Mouse (Mus musculus) heart, embryonic 11.5 days (tissue): Measurements from ENCODE around the gene Ror1. TPM values are rescaled to one million over a fixed set of nuclear protein-coding genes. Genes with fewer than 3 reads are reported as not detected.

Experiments used
- ATAC-seq: fragments of 200-750 bp; cut with Nextera tagmentation; replicated peaks from 2 replicates; pipeline ENCODE4 v1.8.0; 2017; ENCODE audit warnings: moderate library complexity; ENCODE audit not compliant: insufficient number of reproducible peaks, low FRiP score, low TSS enrichment
- H3K27ac ChIP-seq: fragments of 300-500 bp; sonication (generic); 2 replicates; pipeline ENCODE4 v1.5.1; 2014; ENCODE audit warnings: mild to moderate bottlenecking, low read depth, low read length
- H3K27me3 ChIP-seq: fragments of 300-500 bp; sonication (generic); 2 replicates; pipeline ENCODE4 v1.6.1; 2014; ENCODE audit warnings: mild to moderate bottlenecking, low read length, mixed read lengths; ENCODE audit not compliant: control insufficient read depth, insufficient read depth
- H3K36me3 ChIP-seq: fragments of 300-500 bp; sonication (generic); 2 replicates; pipeline ENCODE4 v1.6.1; 2014; ENCODE audit warnings: mild to moderate bottlenecking, low read length, moderate library complexity, mixed read lengths; ENCODE audit not compliant: control insufficient read depth, insufficient read depth
- H3K4me1 ChIP-seq: fragments of 300-500 bp; sonication (generic); 2 replicates; pipeline ENCODE4 v1.6.1; 2014; ENCODE audit warnings: low read length; ENCODE audit not compliant: control insufficient read depth, insufficient read depth
- H3K4me2 ChIP-seq: fragments of 300-500 bp; sonication (generic); 2 replicates; pipeline ENCODE4 v1.6.1; 2014; ENCODE audit warnings: mild to moderate bottlenecking, moderate library complexity
- H3K4me3 ChIP-seq: fragments of 300-500 bp; sonication (generic); 2 replicates; pipeline ENCODE4 v1.5.1; 2014; ENCODE audit warnings: low read depth, low read length
- H3K9ac ChIP-seq: fragments of 300-500 bp; sonication (generic); 2 replicates; pipeline ENCODE4 v1.6.1; 2014; ENCODE audit warnings: mild to moderate bottlenecking, low read depth, low read length, moderate library complexity
- H3K9me3 ChIP-seq: fragments of 300-500 bp; sonication (generic); replicated peaks from 2 replicates; pipeline ENCODE4 v1.6.1; 2016; ENCODE audit warnings: low read length; ENCODE audit not compliant: control insufficient read depth
- WGBS: fragments of 180-500 bp; shearing (Covaris S2); extraction: QIAGEN DNeasy Blood & Tissue Kit; methylation state at CpG from one replicate; pipeline ENCODE4 v1.1.7; 2014; ENCODE audit not compliant: insufficient replicate concordance; 5-methylcytosine and 5-hydroxymethylcytosine counted together
- polyA plus RNA-seq: library from polyadenylated mRNA; unstranded; fragments of >200 nt; fragmentation: Nextera tagmentation; extraction: Ambion mirVana; gene quantifications from 2 replicates; pipeline ENCODE4 v1.2.1, GENCODE M21; 2014

Gene Ror1
- polyA plus RNA-seq, 1 experiment from 2014 or later: 7.3 TPM

DNA sequence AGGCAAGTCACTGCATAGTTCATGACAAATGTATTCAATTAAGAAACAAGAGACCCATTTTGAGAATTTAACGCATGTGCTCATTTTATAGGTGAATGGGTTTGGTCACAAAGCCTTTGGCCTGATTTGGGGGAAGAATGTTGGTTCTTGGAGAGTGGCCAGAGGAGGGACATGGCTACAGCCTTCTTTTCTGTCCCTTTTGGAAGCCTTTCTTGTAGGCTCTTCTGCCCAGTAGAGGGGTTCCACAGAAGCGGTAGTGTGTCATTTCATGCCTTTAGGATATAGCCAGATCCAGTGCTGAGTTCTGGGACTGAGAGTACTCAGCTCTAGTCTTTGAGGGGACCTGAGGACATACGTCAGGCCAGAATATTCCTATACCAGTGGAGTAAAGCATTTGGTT, 26.8 kb downstream of the Ror1 start:
- H3K27ac ChIP-seq: no peak overlapping the region
- no peaks in the 10 kb centered on the region for H3K36me3 ChIP-seq
- H3K9me3 ChIP-seq: no peaks in the 10 kb centered on the region
- H3K9ac ChIP-seq: no peak overlapping the region
- no peak overlapping the region for H3K4me2 ChIP-seq
- no peak for ATAC-seq
- 88% methylated on average over 3 of the region's 3 CpGs for WGBS
- H3K4me3 ChIP-seq: no peak overlapping the region
- 0 out of 2 replicates have a peak, but pooled peaks cover 2% of the 10 kb centered on the region for H3K4me1 ChIP-seq
- H3K27me3 ChIP-seq: no peaks in the 10 kb centered on the region

DNA sequence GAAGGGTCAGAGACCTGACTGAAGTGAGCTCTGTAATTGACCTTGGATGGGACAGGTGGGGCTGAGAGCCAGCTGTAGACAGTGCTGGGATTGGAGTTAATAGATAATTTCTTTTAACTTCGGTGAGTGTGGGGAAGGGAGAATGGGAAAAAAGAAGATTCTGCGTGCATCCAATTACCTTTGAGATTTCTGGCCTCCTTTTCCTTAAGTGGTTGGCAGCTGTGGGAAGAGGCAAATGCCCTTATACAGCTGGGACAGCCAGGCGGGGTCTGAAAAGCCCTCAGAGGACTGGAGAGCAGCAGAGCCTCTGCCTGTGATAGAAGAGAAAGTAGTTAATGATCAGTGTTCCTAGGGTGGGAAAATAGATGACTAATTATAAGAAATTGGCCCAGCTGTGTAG, 27.9 kb downstream of the Ror1 start:
- no peak overlapping the region for H3K27ac ChIP-seq
- no peak overlapping the region for H3K4me2 ChIP-seq
- H3K27me3 ChIP-seq: no peaks in the 10 kb centered on the region
- no peak overlapping the region for H3K4me3 ChIP-seq
- H3K4me1 ChIP-seq: 0 out of 2 replicates have a peak, but pooled peaks cover 2% of the 10 kb centered on the region
- no peaks in the 10 kb centered on the region for H3K36me3 ChIP-seq
- WGBS: 67% methylated on average over 3 of the region's 3 CpGs
- H3K9me3 ChIP-seq: no peaks in the 10 kb centered on the region
- ATAC-seq: no peak
- no peak overlapping the region for H3K9ac ChIP-seq

DNA sequence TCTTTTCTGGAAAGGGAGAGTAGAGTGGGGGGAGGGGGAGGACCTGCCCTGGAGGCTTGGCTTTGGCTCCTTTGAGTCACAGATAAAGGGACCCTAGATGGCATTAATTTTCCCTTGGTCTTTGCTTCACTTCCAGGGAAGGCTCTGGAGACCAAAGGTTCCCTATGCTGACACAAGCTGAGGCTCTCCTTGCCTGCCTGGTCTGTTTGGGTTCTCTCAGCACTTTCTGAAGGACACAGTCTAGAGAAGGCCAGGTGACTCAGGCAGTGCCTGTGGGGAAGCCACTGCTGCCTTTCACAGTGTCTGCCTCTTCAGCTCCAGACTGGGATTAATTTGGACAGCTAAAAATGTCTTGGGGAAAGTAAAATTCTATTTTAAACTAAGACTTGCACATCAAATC, 28.5 kb downstream of the Ror1 start:
- H3K9me3 ChIP-seq: no peaks in the 10 kb centered on the region
- ATAC-seq: no peak
- 0 out of 2 replicates have a peak, but pooled peaks cover 2% of the 10 kb centered on the region for H3K4me1 ChIP-seq
- no peaks in the 10 kb centered on the region for H3K36me3 ChIP-seq
- H3K4me2 ChIP-seq: no peak overlapping the region
- no peak overlapping the region for H3K27ac ChIP-seq
- no peak overlapping the region for H3K4me3 ChIP-seq
- H3K9ac ChIP-seq: no peak overlapping the region
- no peaks in the 10 kb centered on the region for H3K27me3 ChIP-seq

DNA sequence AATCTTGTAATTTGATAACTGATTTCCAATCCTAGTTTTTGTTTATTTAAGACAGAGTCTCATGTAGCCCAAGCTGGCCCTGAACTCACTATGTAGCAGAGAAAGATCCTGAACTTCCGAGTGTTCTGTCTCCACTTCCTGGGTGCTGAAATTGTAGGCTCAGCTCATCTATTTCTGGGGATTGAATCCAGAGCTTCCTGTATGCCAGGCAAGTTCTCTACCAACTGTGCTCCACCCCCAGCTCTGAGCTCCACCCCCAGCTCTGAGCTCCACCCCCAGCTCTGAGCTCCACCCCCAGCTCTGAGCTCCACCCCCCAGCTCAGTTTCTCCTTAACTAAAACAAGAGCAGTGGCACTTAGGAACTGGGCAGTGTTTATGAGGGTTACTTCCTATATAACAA, 29.3 kb downstream of the Ror1 start:
- no peak overlapping the region for H3K4me3 ChIP-seq
- H3K27me3 ChIP-seq: no peaks in the 10 kb centered on the region
- 79% methylated on average over 1 of the region's 1 CpGs for WGBS

DNA sequence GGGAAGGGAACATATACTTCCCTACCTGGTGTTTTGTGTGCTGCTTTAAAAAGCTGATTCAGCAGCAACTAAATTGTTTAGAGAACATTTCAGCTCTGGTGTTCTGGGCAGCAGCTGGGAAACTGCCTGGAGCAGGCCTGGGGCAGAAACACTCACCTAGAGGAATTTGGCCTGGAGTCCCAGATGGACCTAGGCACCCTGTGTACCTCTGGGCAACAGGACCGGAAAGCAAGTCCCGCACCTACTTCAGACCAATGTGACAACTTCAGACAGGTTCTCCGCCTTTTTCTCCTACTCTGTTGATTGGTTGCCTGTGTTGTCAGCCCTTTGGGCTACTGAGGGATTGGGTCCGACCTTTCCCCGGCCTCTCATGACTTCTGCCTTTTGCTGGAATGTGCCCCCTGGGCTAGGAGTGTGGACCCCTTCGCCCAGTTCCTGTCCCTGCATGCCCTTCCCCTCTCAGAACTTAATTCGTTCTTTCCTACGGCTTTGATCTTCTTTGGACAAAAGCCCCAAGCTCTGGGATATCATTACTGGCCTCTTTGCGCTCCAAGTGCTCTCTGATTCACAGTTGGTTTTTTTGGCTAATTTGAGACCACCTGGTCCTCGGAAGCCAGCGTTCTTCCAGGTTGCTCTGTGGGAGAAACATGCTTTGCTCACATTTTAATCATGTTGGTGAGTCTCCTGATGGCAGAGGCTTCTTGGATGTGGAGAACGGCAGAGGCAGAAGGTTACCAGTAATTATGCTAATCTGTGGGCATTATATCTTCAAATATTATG, 31.1 kb downstream of the Ror1 start:
- H3K9ac ChIP-seq: no peak overlapping the region
- no peaks in the 10 kb centered on the region; the same call in 1 of the 2 replicates for H3K4me1 ChIP-seq
- no peaks in the 10 kb centered on the region for H3K36me3 ChIP-seq
- H3K27ac ChIP-seq: no peak overlapping the region
- H3K4me3 ChIP-seq: no peak overlapping the region
- no peak for ATAC-seq
- H3K9me3 ChIP-seq: no peaks in the 10 kb centered on the region
- no peaks in the 10 kb centered on the region for H3K27me3 ChIP-seq
- no peak overlapping the region for H3K4me2 ChIP-seq
- WGBS: 61% methylated on average over 12 of the region's 12 CpGs

More for the DNA sequence above, 29.3 kb downstream of the Ror1 start:
- ATAC-seq: no peak
- H3K27ac ChIP-seq: no peak overlapping the region
- H3K4me1 ChIP-seq: peaks cover 2% of the 10 kb centered on the region; the same call in 1 of the 2 replicates
- H3K9me3 ChIP-seq: no peaks in the 10 kb centered on the region
- H3K9ac ChIP-seq: no peak overlapping the region
- H3K36me3 ChIP-seq: no peaks in the 10 kb centered on the region
- H3K4me2 ChIP-seq: no peak overlapping the region

DNA sequence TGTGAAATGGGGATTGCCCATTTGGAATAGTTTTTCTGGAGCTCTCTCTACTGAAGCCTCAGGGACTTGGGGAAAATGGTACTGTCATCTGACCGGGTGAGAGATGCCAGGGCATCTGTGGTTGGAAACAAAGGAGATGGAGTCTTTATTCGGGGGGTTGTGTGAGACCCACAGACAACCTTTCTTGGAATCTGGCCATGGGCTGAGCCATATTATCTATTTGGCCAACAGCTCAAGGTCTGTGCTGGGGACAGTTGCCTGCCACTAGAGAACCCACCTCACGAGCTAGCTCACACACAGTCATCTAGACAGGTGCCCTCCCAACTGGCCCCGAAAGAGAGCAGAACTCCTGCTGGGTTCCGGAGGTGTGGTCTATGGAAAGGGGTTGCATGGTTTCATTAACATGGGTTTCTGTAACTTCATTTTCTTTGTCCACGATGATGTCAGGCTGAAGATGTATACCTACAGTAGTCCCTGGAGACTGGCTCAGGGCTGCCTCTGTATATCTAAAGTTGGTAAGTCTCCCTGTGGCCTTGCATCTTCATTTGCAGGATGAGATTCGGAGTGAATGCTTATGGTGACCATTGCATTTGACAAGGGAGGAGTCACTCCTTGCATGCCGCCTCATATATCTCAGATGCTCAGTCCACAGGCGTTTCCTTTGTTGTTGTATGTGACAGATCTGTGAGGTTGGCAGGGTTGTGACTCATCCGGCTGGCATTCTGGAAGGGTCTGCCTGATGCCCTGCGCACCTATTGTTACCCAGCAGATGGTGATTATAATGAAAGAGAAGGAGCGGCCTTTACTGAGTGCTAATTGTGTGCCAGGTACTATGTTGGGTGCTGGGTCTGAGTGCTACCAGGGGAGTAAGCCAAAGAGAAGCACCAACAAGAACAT, 32.7 kb downstream of the Ror1 start:
- WGBS: 83% methylated on average over 12 of the region's 12 CpGs

DNA sequence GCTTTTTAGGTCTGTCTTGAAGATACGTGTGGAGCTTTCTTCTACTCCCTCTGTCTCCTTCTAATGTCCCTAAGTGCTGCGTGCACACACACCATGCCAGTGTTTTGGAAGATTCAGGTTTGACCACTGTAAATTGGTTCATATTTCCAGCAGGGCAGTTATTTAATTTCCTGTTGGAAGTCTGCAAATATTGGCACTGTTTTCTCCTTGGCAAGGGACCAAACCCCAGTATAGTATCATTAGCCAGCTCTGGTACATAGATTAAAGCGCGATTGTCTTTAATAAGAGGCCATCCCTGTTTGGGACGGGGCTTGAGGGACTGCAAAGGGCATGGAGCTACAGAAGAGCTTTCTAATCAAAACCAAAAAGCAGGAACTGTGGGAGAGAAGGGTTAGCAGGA, 33.6 kb downstream of the Ror1 start:
- ATAC-seq: no peak
- Histone ChIP-seq H3K27ac (no peak overlapping the region), H3K9me3 (no peaks in the 10 kb centered on the region), H3K4me2 (no peak overlapping the region), H3K36me3 (no peaks in the 10 kb centered on the region), H3K27me3 (no peaks in the 10 kb centered on the region), H3K4me1 (no peaks in the 10 kb centered on the region; the same call in 1 of the 2 replicates), H3K4me3 (no peak overlapping the region), H3K9ac (no peak overlapping the region)
- WGBS: 74% methylated on average over 5 of the region's 5 CpGs

More for the DNA sequence above, 32.7 kb downstream of the Ror1 start:
- no peaks in the 10 kb centered on the region for H3K36me3 ChIP-seq
- H3K27ac ChIP-seq: no peak overlapping the region
- no peak overlapping the region for H3K4me3 ChIP-seq
- no peaks in the 10 kb centered on the region; the same call in 1 of the 2 replicates for H3K4me1 ChIP-seq
- ATAC-seq: no peak
- H3K9me3 ChIP-seq: no peaks in the 10 kb centered on the region
- no peak overlapping the region for H3K4me2 ChIP-seq
- no peaks in the 10 kb centered on the region for H3K27me3 ChIP-seq
- no peak overlapping the region for H3K9ac ChIP-seq

DNA sequence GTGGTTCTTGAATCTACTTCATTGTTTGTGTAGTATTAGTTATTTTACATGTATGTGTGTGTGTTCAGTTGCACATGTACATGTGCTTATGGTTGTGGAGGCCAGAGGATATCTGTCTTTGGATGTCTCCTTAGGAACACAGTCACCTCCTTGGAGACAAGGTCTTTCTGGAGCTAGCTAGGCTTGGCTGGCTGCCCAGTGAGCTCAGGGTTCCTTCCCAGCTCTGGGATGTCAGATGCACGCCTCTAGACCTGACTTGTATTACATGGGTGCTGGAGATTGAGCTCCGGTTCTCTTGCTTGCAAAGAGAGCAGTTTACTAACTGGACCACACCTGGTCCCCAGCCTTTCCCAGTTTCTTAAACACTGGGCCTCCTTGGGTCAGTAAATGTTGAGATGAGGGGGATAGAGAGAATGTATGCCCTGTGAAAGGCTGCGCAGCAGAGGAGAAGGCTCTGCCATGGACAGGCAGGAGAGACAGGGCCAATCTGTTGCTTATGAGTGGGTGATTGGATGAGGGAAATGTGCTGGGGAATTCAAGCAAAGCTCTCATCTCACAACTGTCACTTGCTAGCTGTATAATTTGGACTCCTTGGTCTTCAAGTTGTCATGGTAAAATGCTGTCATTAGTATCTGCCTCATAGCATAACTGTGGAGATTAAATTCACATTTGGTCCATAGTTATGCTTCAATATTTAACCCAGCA, 35.3 kb downstream of the Ror1 start:
- Histone ChIP-seq H3K27me3 (no peaks in the 10 kb centered on the region), H3K36me3 (no peaks in the 10 kb centered on the region), H3K4me3 (no peak overlapping the region), H3K4me2 (no peak overlapping the region), H3K9me3 (no peaks in the 10 kb centered on the region), H3K9ac (no peak overlapping the region), H3K27ac (no peak overlapping the region), H3K4me1 (no peaks in the 10 kb centered on the region; the same call in none of the 2 replicates)
- ATAC-seq: no peak
- WGBS: 63% methylated on average over 3 of the region's 3 CpGs
